Mouse (Mus musculus) liver, embryonic 11.5 days (tissue): ENCODE measurements around the gene Scarf2. TPM values are rescaled to one million over a fixed set of nuclear protein-coding genes. Genes with fewer than 3 reads are reported as not detected.

Experiments
- ATAC-seq: fragments of 200-750 bp; cut with Nextera tagmentation; replicated peaks from 2 replicates; pipeline ENCODE4 v1.8.0; 2017; ENCODE audit warnings: moderate number of reproducible peaks, mild to moderate bottlenecking, moderate TSS enrichment, moderate library complexity; ENCODE audit not compliant: low FRiP score
- DNase-seq: peaks from one replicate; pipeline ENCODE4 v3.0.0-alpha.2; 2017; ENCODE audit warnings: low spot score
- H3K27ac ChIP-seq: fragments of 300-500 bp; sonication (generic); 2 replicates; pipeline ENCODE4 v1.5.1; 2014; ENCODE audit warnings: mild to moderate bottlenecking, low read depth, low read length, control low read depth
- H3K27me3 ChIP-seq: fragments of 300-500 bp; sonication (generic); replicated peaks from 2 replicates; pipeline ENCODE4 v1.6.1; 2014; ENCODE audit warnings: low read length, mixed read lengths; ENCODE audit not compliant: control insufficient read depth, insufficient read depth
- H3K36me3 ChIP-seq: fragments of 300-500 bp; sonication (generic); 2 replicates; pipeline ENCODE4 v1.6.1; 2014; ENCODE audit warnings: mild to moderate bottlenecking, low read length, moderate library complexity, mixed read lengths; ENCODE audit not compliant: control insufficient read depth, insufficient read depth
- H3K4me1 ChIP-seq: fragments of 300-500 bp; sonication (generic); replicated peaks from 2 replicates; pipeline ENCODE4 v1.6.1; 2014; ENCODE audit warnings: low read length, mixed read lengths; ENCODE audit not compliant: control insufficient read depth, insufficient read depth
- H3K4me2 ChIP-seq: fragments of 300-500 bp; sonication (generic); 2 replicates; pipeline ENCODE4 v1.6.1; 2014; ENCODE audit warnings: mild to moderate bottlenecking, control low read depth, moderate library complexity
- H3K4me3 ChIP-seq: fragments of 300-500 bp; sonication (generic); 2 replicates; pipeline ENCODE4 v1.5.1; 2014; ENCODE audit warnings: low read depth, low read length, control low read depth
- H3K9ac ChIP-seq: fragments of 300-500 bp; sonication (generic); 2 replicates; pipeline ENCODE4 v1.6.1; 2014; ENCODE audit warnings: low read depth, low read length, control low read depth
- H3K9me3 ChIP-seq: fragments of 300-500 bp; sonication (generic); 2 replicates; pipeline ENCODE4 v1.6.1; 2016; ENCODE audit warnings: low read length, inconsistent platforms, mixed read lengths; ENCODE audit not compliant: control insufficient read depth
- WGBS: fragments of 180-500 bp; shearing (Covaris S2); extraction: QIAGEN DNeasy Blood & Tissue Kit; methylation state at CpG from one replicate; pipeline ENCODE4 v1.1.7; 2014; 5-methylcytosine and 5-hydroxymethylcytosine counted together
- polyA plus RNA-seq: library from polyadenylated mRNA; unstranded; fragments of >200 nt; fragmentation: Nextera tagmentation; extraction: Ambion mirVana; gene quantifications from 2 replicates; pipeline ENCODE4 v1.2.1, GENCODE M21; 2014

Scarf2 gene
- polyA plus RNA-seq, 1 experiment from 2014 or later: 6.9 TPM

- no peak overlapping the region for H3K4me3 ChIP-seq
- peaks cover 64% of the 10 kb centered on the region for H3K27me3 ChIP-seq
- no peak overlapping the region for H3K4me2 ChIP-seq
- H3K4me1 ChIP-seq: peaks cover 15% of the 10 kb centered on the region
- no peak overlapping the region for H3K9ac ChIP-seq
- no peaks in the 10 kb centered on the region for H3K9me3 ChIP-seq
- DNase-seq (no peak), ATAC-seq (no peak)
- H3K36me3 ChIP-seq: no peaks in the 10 kb centered on the region
- H3K27ac ChIP-seq: no peak overlapping the region
- WGBS: 7% methylated on average over 5 of the region's 5 CpGs
Observed at GRCm38 (mm10) chr16:17812120-17812519, 15.0 kb downstream of the Scarf2 start.

DNA sequence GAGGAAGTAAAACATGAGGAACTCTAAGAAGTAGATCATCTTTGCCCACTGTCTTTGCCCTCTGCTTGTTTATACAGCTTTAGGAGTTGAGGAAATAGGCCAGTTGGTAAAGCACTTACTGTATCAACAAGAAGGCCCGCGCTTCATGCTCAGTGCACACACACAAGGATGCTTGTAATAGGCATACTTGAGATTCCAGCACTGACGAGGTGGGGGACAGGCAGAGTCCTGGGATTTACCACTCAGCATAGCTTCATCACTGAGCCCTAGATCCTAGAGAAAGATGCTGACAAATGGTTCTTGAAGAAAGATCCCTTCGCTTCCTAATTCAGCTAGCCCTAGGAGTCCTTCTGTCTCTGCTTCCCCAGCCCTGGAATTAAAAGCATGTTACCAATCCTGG lies 16.1 kb downstream of the Scarf2 start:
- Histone ChIP-seq H3K9ac (no peak overlapping the region), H3K4me1 (peaks cover 11% of the 10 kb centered on the region), H3K27me3 (peaks cover 60% of the 10 kb centered on the region), H3K4me3 (no peak overlapping the region), H3K4me2 (no peak overlapping the region), H3K27ac (no peak overlapping the region), H3K36me3 (no peaks in the 10 kb centered on the region), H3K9me3 (no peaks in the 10 kb centered on the region)
- ATAC-seq: no peak
- 56% methylated on average over 4 of the region's 4 CpGs for WGBS
- no peak for DNase-seq

DNA sequence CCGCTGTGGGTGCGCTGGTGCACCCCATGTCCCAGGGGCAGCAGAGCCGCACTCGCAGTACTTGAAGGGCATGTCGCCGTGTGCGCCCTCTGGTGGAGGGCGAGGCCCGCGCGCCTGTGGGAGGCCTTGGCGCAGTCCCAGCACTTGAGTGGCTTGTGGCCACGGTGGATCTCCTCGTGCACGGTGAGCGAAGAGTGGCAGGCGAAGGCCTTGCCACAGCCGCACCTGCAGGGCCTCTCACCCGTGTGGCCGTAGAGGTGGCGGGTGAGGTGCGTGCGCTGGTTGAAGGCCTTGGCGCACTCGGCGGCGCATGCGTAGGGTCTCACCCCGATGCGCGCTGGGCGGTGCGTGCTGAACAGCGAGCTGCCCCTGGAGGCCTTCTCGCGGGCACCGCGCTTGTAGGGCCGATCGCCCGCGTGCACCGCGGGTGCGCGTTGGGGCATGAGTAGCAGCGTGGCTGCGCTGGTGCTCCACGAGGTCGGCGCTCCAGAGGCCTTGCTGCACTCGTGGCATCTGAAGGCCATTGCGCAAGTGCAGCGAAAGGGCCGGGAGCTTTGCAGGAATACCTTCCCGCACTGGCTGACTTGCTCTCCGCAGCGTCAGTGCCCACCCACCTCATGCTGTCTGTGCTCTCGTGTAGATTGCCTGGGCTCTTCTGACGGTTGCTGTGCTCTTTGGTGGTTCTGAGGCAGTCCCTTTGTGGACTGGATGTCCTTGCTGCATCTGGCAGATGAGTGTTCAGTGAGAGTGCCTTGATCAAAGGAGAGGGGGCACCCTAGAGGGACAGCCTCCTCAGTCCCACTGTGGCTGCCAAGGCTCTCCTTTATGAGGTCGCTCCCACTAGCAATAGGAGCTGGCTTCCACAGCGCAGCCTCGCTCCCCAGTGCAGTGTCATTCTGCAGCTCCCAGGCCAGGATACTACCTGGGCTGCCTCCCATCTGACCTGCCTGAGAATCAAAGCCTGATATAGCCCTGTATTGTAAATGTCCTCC lies 18.6 kb downstream of the Scarf2 start:
- peaks cover 11% of the 10 kb centered on the region for H3K4me1 ChIP-seq
- H3K4me2 ChIP-seq: peak overlapping the region; percentile 84
- WGBS: 2% methylated on average over 63 of the region's 63 CpGs
- no peak overlapping the region for H3K27ac ChIP-seq
- H3K4me3 ChIP-seq: peak overlapping the region; percentile 52
- H3K9ac ChIP-seq: peak overlapping the region; percentile 64
- ATAC-seq (peak; percentile 80), DNase-seq (peak; percentile 84)
- H3K27me3 ChIP-seq: peaks cover 43% of the 10 kb centered on the region
- no peaks in the 10 kb centered on the region for H3K9me3 ChIP-seq
- H3K36me3 ChIP-seq: no peaks in the 10 kb centered on the region

- H3K4me1 ChIP-seq: peaks cover 11% of the 10 kb centered on the region
- H3K36me3 ChIP-seq: no peaks in the 10 kb centered on the region
- no peak overlapping the region for H3K9ac ChIP-seq
- no peaks in the 10 kb centered on the region for H3K9me3 ChIP-seq
- H3K4me2 ChIP-seq: peak overlapping the region; percentile 84; the same call in 1 of the 2 replicates
- H3K27ac ChIP-seq: no peak overlapping the region
- DNase-seq (no peak), ATAC-seq (no peak)
- peaks cover 43% of the 10 kb centered on the region for H3K27me3 ChIP-seq
- 83% methylated on average over 8 of the region's 8 CpGs for WGBS
- no peak overlapping the region for H3K4me3 ChIP-seq
Observed at GRCm38 (mm10) chr16:17816528-17816927, 19.4 kb downstream of the Scarf2 start.

- Histone ChIP-seq H3K36me3 (no peaks in the 10 kb centered on the region), H3K9ac (no peak overlapping the region), H3K9me3 (no peaks in the 10 kb centered on the region), H3K4me3 (no peak overlapping the region), H3K4me1 (no peaks in the 10 kb centered on the region), H3K27ac (no peak overlapping the region), H3K27me3 (peaks cover 41% of the 10 kb centered on the region), H3K4me2 (no peak overlapping the region)
- ATAC-seq: no peak
- no peak for DNase-seq
- 84% methylated on average over 2 of the region's 2 CpGs for WGBS
Observed at GRCm38 (mm10) chr16:17826500-17826899, 29.4 kb downstream of the Scarf2 start.

DNA sequence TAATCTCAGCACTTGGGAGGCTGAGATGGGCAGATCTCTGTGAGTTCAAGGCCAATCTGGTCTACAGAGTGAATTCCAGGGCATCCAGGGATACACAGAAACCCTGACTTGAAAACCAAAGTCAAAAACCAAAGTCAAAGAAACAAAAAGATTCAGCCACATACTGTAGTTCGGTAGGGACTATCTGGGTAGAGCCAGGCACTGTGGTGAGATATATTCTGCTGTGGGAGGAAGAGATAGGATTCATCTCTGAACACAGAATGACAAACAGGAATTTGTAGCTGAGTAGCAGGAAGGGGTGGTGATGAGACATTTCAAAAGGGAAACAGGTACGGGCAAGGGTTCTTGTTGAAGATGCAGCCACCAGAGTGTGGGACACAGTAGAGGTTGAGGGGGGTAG lies 31.1 kb downstream of the Scarf2 start:
- H3K4me2 ChIP-seq: no peak overlapping the region
- DNase-seq (no peak), ATAC-seq (no peak)
- no peaks in the 10 kb centered on the region for H3K36me3 ChIP-seq
- peaks cover 55% of the 10 kb centered on the region for H3K27me3 ChIP-seq
- no peak overlapping the region for H3K27ac ChIP-seq
- H3K9me3 ChIP-seq: no peaks in the 10 kb centered on the region
- no peak overlapping the region for H3K9ac ChIP-seq
- 48% methylated on average over 2 of the region's 2 CpGs for WGBS
- no peaks in the 10 kb centered on the region for H3K4me1 ChIP-seq
- no peak overlapping the region for H3K4me3 ChIP-seq

DNA sequence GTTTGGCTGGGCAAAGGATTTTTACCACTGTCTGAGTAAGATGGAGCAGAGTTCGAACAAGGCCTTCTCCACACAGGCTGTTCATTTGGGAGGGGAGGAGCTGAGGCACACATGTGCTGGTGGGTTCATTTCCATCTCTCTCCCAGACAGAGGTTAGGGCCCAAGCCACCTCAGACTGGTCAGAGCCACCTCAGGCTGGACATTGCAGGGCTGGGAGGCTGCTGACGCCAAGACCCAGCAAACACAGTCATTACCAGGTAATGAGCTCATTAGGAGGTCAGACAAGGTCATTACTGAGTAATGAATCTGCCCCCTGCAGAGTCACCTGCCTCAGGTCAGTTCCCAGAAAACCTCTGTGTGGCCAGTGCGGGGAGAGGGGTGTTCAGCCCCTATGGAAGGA lies 31.8 kb downstream of the Scarf2 start:
- H3K9me3 ChIP-seq: no peaks in the 10 kb centered on the region
- ATAC-seq (no peak), DNase-seq (no peak)
- H3K9ac ChIP-seq: no peak overlapping the region
- 66% methylated on average over 3 of the region's 3 CpGs for WGBS
- no peaks in the 10 kb centered on the region for H3K4me1 ChIP-seq
- no peak overlapping the region for H3K27ac ChIP-seq
- no peak overlapping the region for H3K4me3 ChIP-seq
- no peaks in the 10 kb centered on the region for H3K36me3 ChIP-seq
- H3K4me2 ChIP-seq: no peak overlapping the region
- peaks cover 62% of the 10 kb centered on the region for H3K27me3 ChIP-seq

GRCm38 (mm10) chr16:17830385-17831178 lies 33.5 kb downstream of the Scarf2 start:
- H3K4me2 ChIP-seq: no peak overlapping the region
- WGBS: 72% methylated on average over 10 of the region's 10 CpGs

More at GRCm38 (mm10) chr16:17830385-17831178, 33.5 kb downstream of the Scarf2 start:
- Histone ChIP-seq H3K27me3 (peaks cover 79% of the 10 kb centered on the region), H3K9ac (no peak overlapping the region), H3K4me1 (peaks cover 2% of the 10 kb centered on the region; the same call in 1 of the 2 replicates), H3K4me3 (no peak overlapping the region), H3K36me3 (no peaks in the 10 kb centered on the region), H3K27ac (no peak overlapping the region), H3K9me3 (no peaks in the 10 kb centered on the region)
- ATAC-seq: no peak
- DNase-seq: no peak
